Mouse (Mus musculus) thymus, adult 2 months (tissue): ENCODE results near the gene Gm3476.
"Not testable (repeated sequence)": the region's sequence is repeated elsewhere in the genome, so short reads cannot be mapped to it uniquely, and the experiment has no call there.

Experiments used
- CTCF ChIP-seq: fragments of 200-500 bp; IDR thresholded peaks from 2 replicates; pipeline ENCODE4 v1.5.1; 2012; ENCODE audit warnings: mild to moderate bottlenecking, control low read depth, low read length, moderate library complexity, borderline replicate concordance; ENCODE audit not compliant: control insufficient read depth, poor library complexity, insufficient read depth; ENCODE audit errors: extremely low read depth
- POLR2A ChIP-seq: fragments of 200-500 bp; IDR thresholded peaks from 2 replicates; pipeline ENCODE4 v1.6.1; 2012; ENCODE audit warnings: mild to moderate bottlenecking, low read length, control low read depth, moderate library complexity; ENCODE audit not compliant: control insufficient read depth, poor library complexity, insufficient read depth; ENCODE audit errors: extremely low read depth

GRCm38 (mm10) chr14:6107500-6107899, 18.1 kb downstream of the Gm3476 start:
- TF ChIP-seq POLR2A, CTCF: not testable (repeated sequence)
